Mouse (Mus musculus): ENCODE results near the gene Brd3.

- TF ChIP-seq GATA1 (IDR thresholded peaks at IDR 0.05; ENCODE audit: borderline replicate concordance, low read length) (no peak), FLI1 (IDR thresholded peaks at IDR 0.05; ENCODE audit: low read length) (no peak)
Measured at GRCm38 (mm10) chr2:27415060-27415783, 92.2 kb downstream of the Brd3 start.
